Mouse (Mus musculus) megakaryocyte, adult 5-6 weeks (primary cell): ENCODE measurements at regions not wholly inside any gene's neighbourhood (a gene's known extent, or its start where the extent isn't known, plus 50 kb on each side); places are given as distances from the start of the nearest gene placed in this dataset.
"Not testable (repeated sequence)": the region's sequence is repeated elsewhere in the genome, so short reads cannot be mapped to it uniquely, and the experiment has no call there.

ENCODE experiments used
- ATAC-seq: 2 replicates; pipeline ENCODE4 v1.8.0; 2016; ENCODE audit warnings: mild to moderate bottlenecking, inconsistent platforms; ENCODE audit not compliant: poor library complexity, severe bottlenecking

GRCm38 (mm10) chr10:9490416-9490815 lies 184.6 kb downstream of the Samd5 start:
- no peak for ATAC-seq

GRCm38 (mm10) chr10:9462361-9462760 lies 212.6 kb downstream of the Samd5 start:
- no peak for ATAC-seq

GRCm38 (mm10) chr10:9459145-9459544 lies 215.9 kb downstream of the Samd5 start:
- no peak for ATAC-seq

GRCm38 (mm10) chr10:9458466-9458865 lies 216.5 kb downstream of the Samd5 start:
- ATAC-seq: no peak

GRCm38 (mm10) chr10:9457222-9457621 lies 217.8 kb downstream of the Samd5 start:
- ATAC-seq: no peak

- no peak for ATAC-seq
Observed at GRCm38 (mm10) chr10:9439072-9439471, 235.9 kb downstream of the Samd5 start.

- no peak for ATAC-seq
Observed at GRCm38 (mm10) chr10:9438366-9438765, 236.6 kb downstream of the Samd5 start.

GRCm38 (mm10) chr10:9429085-9429484 lies 245.9 kb downstream of the Samd5 start:
- no peak for ATAC-seq

GRCm38 (mm10) chr10:9420741-9421140 lies 254.3 kb downstream of the Samd5 start:
- no peak for ATAC-seq

- no peak for ATAC-seq
Observed at GRCm38 (mm10) chr10:9416685-9417084, 258.3 kb downstream of the Samd5 start.

- ATAC-seq: no peak
Observed at GRCm38 (mm10) chr10:9406101-9406500, 268.9 kb downstream of the Samd5 start.

GRCm38 (mm10) chr10:9405417-9405816 lies 269.6 kb downstream of the Samd5 start:
- ATAC-seq: no peak

GRCm38 (mm10) chr10:9404963-9405362 lies 270.0 kb downstream of the Samd5 start:
- no peak for ATAC-seq

GRCm38 (mm10) chr10:9400911-9401617 lies 273.9 kb downstream of the Samd5 start:
- ATAC-seq: no peak

GRCm38 (mm10) chr10:9377440-9378101 lies 297.4 kb downstream of the Samd5 start:
- no peak for ATAC-seq

GRCm38 (mm10) chr10:9362306-9362865 lies 312.6 kb downstream of the Samd5 start:
- no peak for ATAC-seq

- no peak for ATAC-seq
Observed at GRCm38 (mm10) chr10:9338207-9338801, 336.7 kb downstream of the Samd5 start.

- ATAC-seq: no peak
Observed at GRCm38 (mm10) chr10:9334245-9334845, 340.7 kb downstream of the Samd5 start.

- no peak for ATAC-seq
Observed at GRCm38 (mm10) chr10:9331694-9332093, 343.3 kb downstream of the Samd5 start.

GRCm38 (mm10) chr10:9328324-9328723 lies 346.7 kb downstream of the Samd5 start:
- ATAC-seq: no peak

GRCm38 (mm10) chr10:9327881-9328280 lies 347.1 kb downstream of the Samd5 start:
- ATAC-seq: not testable (repeated sequence)
